Mouse (Mus musculus) cerebral cortex, adult 2 months (tissue): Measurements from ENCODE around the gene Cadm2.

Experiments used
- WGBS: fragments of 180-500 bp; shearing (Covaris S2); methylation state at CpG from one replicate; pipeline ENCODE4 v1.1.7; 2018; 5-methylcytosine and 5-hydroxymethylcytosine counted together

The Cadm2 gene

DNA sequence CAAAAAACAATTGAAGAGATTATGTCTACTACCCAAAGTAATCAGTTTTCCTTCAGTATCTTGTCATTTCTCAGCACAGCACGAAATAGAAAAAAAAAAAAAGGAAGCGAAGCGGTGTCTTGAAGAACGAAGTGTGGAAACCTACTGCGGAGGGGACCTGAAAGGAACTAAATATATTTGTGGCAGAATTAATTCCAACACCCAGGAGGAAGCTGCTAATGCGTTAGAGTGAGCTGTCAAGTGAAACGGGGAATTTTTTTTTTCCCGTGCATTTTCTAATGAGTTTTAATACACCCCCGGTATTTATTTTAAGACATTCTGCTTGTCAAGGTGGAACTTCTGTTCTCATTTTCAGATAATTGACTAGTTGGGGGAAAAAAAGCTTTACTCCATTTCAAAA lies 111.6 kb downstream of the Cadm2 start:
- 56% methylated on average over 9 of the region's 9 CpGs for WGBS

- 27% methylated on average over 7 of the region's 7 CpGs for WGBS
Observed at GRCm38 (mm10) chr16:67482542-67482941, 138.2 kb downstream of the Cadm2 start.

DNA sequence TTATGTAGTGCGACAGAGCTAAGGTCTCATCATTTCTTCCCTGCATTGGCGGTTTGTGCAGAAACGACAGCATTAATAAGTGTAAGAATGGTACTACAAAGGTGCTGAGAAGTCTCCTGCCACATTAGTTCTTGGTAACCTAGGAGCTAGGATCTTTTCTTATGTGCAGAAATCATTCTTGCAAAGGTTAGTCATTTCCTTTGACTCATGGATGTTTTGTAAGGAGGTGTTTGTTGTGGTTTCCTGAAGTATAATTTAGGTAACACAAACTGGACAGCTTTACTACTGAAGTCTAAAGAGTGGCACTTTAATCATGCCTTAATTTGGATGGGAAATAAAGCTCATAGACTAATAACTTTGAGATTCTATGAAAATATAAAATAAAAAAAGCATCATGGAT lies 153.7 kb downstream of the Cadm2 start:
- 67% methylated on average over 3 of the region's 3 CpGs for WGBS

DNA sequence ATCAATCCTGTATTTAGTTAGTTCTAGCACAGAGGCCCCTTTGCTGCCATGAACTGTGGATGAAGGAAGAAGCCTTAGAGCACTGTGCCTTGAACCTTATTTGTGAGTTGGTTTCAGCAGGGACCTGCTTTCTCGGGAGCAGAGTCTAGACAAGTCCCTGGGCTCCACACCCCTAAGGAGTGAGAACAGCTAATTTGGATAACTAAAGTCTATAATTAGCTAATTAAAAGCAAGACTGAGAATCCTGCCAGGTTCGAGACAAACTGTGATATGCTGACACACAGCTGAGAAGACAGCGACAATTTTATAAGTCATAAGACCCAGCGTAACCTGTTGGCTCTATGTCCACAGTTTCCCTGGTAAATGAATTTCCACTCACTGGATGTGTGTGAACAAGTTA lies 184.4 kb downstream of the Cadm2 start:
- 29% methylated on average over 4 of the region's 4 CpGs for WGBS

DNA sequence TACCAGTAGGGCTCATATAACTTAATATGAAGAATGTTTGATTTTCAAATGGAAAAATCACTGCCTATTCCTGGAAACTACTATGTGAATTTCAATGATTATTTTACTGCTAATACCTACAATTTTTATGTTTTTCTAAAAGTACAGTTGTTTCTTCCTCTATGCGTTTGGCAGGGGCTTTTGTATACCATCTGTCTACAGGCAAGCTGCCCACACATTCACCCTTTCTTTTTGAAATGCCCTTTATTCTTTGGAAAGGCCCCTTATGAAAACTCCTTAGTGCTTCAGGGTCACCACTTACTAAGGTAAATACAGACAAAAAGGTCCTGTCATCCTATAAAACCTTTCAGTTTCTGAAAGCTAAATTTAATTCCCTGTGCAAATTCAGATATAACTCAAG lies 195.3 kb downstream of the Cadm2 start:
- 26% methylated on average over 1 of the region's 1 CpGs for WGBS

DNA sequence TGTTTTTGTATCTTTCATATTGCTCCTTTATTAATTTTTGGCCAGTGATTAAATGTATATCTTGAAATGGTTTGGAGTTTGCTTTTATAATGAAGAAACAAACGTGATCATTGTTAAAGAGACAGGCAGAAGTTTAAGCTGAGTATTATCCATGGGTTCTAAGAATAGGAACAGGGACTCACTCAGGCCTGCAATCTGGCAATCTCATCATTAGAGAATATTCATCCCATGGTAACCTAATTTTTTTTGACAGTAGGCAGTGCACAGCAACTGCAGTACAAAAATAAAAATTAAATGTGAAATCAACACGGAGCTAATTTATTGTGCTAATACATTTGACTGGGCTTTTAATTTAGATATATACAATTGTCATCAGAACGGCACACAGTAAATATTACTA lies 209.8 kb downstream of the Cadm2 start:
- WGBS, result 59% methylated on average over 3 of the region's 3 CpGs

DNA sequence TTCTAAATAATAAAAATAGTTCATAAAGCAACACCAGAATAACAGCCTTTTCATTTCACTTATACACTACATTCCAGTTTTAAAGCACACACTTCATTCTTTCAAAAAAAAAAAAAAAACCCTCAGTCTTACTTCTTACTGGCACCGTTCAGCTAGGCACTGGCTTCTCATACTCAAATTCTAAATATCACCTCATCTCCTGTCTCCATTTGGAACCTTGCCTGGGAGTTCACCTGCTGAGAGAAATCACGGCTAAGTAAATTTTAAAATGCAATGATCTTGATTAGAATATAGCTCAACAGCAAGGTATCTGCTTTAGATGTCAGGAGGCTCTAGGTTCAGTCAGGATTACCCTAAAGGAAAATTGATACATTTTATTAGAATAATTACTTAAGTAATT lies 210.2 kb downstream of the Cadm2 start:
- 47% methylated on average over 2 of the region's 2 CpGs for WGBS

GRCm38 (mm10) chr16:67367745-67368144 lies 253.0 kb downstream of the Cadm2 start:
- WGBS, result 78% methylated on average over 2 of the region's 2 CpGs

- WGBS, result 62% methylated on average over 5 of the region's 5 CpGs
Observed at GRCm38 (mm10) chr16:67348011-67348410, 272.7 kb downstream of the Cadm2 start.

DNA sequence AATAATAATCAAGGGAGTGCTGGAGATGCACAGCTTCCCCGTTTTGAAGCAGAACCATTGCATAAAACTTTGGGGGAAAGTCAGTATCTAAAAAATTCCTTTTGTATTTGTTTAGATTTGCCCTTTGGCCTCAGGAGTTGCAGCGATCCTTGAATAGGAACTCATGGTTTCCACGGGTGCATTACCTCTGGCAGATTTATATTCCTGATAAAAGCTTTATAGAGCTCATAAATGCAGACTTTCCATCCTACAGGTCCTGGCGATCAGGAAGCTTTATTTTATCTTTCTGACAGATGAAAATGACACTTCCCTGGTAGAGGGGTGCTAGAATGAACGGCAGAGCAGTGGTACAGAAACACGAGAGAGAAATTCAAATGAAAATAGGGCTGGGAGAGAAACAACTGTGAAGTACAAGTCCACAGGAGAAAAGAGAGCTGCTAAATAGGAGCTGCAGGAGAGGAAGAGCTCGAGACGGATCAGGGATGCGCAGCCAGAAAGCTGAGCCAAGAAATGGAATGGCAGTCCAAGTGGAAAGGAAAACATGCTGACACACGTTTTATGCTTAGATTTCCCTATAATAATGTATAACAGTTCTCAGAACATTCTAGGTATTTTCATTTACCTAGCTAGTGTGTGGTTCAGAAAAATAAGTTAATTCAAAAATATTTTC lies 274.0 kb downstream of the Cadm2 start:
- 42% methylated on average over 10 of the region's 10 CpGs for WGBS

DNA sequence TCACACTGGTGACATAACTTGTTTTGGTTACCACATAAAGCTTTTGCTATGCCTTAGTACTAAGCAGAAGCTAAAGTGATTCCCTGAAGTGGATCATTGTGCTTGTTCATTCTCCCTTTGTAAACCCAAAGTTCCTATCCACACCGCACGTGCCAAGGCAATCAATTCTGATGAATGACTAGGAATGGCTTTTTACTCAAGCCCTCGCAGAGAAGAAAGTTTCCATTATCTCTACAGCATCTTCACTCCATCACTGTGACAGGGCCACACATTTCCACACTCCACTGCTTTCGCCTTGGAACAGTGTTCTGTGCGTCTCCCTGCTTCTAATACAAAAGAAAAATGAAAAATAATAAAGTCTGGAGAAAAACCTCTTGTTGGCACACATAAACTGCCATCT lies 276.5 kb downstream of the Cadm2 start:
- 62% methylated on average over 5 of the region's 5 CpGs for WGBS

GRCm38 (mm10) chr16:67311033-67311432 lies 309.7 kb downstream of the Cadm2 start:
- WGBS, result 22% methylated on average over 2 of the region's 2 CpGs

GRCm38 (mm10) chr16:67284664-67285063 lies 336.0 kb downstream of the Cadm2 start:
- 79% methylated on average over 3 of the region's 3 CpGs for WGBS

DNA sequence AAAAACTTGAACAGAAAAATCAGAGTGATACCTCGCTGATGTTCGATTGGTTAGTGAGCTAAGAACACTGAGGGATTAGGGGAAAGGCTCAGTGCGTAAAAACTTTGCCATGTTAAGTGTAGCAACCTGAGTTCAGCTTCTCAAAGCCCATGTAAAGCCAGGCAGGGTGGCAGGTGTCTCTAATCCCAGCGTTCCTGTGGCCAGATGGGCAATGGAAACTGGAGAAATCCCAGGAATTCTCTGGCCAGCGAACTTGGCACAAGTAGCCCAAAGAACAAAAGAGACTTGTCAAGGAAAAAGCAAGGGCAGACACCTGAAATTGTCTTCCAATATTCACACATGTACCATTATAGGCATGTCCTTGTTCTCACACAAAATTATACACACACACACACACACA lies 377.1 kb downstream of the Cadm2 start:
- 73% methylated on average over 5 of the region's 5 CpGs for WGBS

GRCm38 (mm10) chr16:67234862-67235261 lies 385.8 kb downstream of the Cadm2 start:
- 17% methylated on average over 1 of the region's 1 CpGs for WGBS

DNA sequence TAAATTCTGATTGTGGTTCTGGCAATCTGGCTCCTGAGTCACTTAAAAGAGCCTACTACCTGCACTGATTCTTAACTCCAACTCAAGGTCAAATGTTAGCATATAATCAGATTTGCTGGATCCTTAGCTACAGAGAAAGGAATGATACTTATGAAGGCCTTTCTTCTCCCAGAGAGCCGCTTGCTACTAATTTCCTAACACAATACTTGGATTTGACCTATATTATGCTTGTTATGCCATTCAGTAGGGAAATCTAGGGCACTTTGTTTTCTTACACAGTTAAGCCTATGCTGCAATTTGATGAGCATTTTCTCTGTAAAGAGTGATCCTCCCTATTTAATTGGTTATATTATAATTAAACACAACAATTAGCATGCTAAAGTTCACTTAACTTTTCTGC lies 394.0 kb downstream of the Cadm2 start:
- WGBS, result 61% methylated on average over 1 of the region's 1 CpGs

DNA sequence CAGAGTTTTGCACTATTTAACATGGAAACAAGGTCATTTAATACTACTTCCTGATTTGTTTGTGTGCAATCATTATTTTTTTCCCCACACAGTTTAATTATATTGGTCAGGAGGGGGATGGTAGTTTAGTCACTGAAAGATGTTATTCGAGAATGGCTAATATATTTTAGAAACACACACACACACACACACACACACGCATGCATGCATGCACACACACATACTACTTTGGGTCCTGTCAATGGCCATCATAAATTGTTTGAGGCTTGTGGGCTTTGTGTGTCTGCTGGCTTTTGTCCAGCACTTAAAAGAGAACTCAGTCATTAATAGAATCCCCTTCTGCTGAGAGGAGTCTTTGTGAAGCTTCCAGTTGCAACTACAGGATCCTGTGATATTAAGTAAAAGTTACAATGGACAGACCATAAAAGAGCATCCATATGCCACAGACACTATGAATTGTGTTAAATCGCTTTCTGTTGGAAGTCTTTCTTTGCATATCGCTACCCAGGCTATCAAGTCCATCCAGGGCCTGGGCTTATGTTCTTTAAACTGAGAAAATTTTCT lies 427.8 kb downstream of the Cadm2 start:
- 74% methylated on average over 4 of the region's 4 CpGs for whole genome bisulfite sequencing

- 62% methylated on average over 2 of the region's 2 CpGs for WGBS
Observed at GRCm38 (mm10) chr16:67192395-67192794, 428.3 kb downstream of the Cadm2 start.

- 66% methylated on average over 1 of the region's 1 CpGs for WGBS
Observed at GRCm38 (mm10) chr16:67186322-67186721, 434.4 kb downstream of the Cadm2 start.

DNA sequence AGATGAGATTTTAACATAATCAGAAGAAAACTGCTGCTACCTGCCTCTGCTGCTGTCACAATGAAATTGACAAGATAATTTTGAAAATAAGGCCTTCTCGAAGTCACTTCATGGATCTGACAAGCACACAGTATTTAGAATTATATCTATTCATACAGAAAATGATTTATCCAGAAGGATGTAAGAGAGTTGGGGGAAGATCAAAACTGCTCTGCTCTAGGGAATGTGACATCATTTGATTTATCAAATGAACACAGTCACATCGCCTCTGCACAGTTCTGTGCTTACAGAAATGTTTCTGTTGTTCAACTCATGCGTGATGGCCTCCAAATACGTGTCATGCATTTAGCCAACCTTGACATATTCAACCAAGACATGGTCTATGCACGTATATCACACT lies 437.8 kb downstream of the Cadm2 start:
- WGBS, result 64% methylated on average over 5 of the region's 5 CpGs

DNA sequence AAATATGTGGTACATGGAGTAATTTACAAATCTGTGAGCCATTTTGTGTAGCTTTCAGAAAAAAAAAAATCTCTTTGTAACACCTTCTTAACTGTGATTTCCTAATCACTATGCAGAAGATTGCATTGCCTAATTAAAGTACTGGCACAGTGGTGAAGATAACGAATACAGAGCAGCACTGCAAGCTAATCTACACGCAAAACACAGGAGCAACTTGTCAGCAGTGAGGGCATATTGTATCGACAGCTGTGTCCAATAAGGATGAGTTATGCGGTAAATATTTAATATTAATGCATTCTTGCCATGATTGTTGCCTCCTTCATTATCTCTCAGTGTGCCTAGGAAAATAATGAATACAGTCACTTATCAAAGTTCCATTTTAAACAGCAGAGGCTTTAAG lies 445.3 kb downstream of the Cadm2 start:
- whole genome bisulfite sequencing, result 36% methylated on average over 4 of the region's 4 CpGs

GRCm38 (mm10) chr16:67162211-67162790 lies 458.4 kb downstream of the Cadm2 start:
- 70% methylated on average over 6 of the region's 6 CpGs for WGBS

GRCm38 (mm10) chr16:67124811-67125210 lies 495.9 kb downstream of the Cadm2 start:
- 27% methylated on average over 4 of the region's 4 CpGs for WGBS

- WGBS, result 50% methylated on average over 5 of the region's 5 CpGs
Observed at GRCm38 (mm10) chr16:67122532-67122931, 498.2 kb downstream of the Cadm2 start.
